Mouse (Mus musculus): ENCODE measurements at regions not wholly inside any gene's neighbourhood (a gene's known extent, or its start where the extent isn't known, plus 50 kb on each side); places are given as distances from the start of the nearest gene placed in this dataset.

GRCm38 (mm10) chr13:101473349-101473748 lies 294.7 kb downstream of the Pik3r1 start:
- ATAC-seq (ENCODE audit: low FRiP score) (no peak), DNase-seq (ENCODE audit: low spot score) (no peak)
- Histone ChIP-seq H3K4me1 (replicated peaks; ENCODE audit: control insufficient read depth, insufficient read depth, low read length) (no peaks in the 10 kb centered on the region), H3K4me3 (replicated peaks; ENCODE audit: low read length) (no peak overlapping the region), H3K27ac (no peak overlapping the region), H3K9ac (no peak overlapping the region), H3K9me3 (ENCODE audit: control insufficient read depth, low read length) (no peaks in the 10 kb centered on the region; the same call in 1 of the 2 replicates), H3K27me3 (ENCODE audit: control insufficient read depth, insufficient read depth, low read length) (no peaks in the 10 kb centered on the region), H3K36me3 (replicated peaks; ENCODE audit: control insufficient read depth, insufficient read depth) (no peaks in the 10 kb centered on the region), H3K4me2 (replicated peaks) (no peak overlapping the region)
- 94% methylated on average over 8 of the region's 8 CpGs for WGBS

- DNase-seq (ENCODE audit: low spot score) (peak; percentile 32), ATAC-seq (ENCODE audit: low FRiP score) (0 out of 2 replicates have a peak, but pooled peaks have one; percentile 27)
- 68% methylated on average over 20 of the region's 20 CpGs for whole genome bisulfite sequencing
- Histone ChIP-seq H3K27ac (no peak overlapping the region), H3K36me3 (replicated peaks; ENCODE audit: control insufficient read depth, insufficient read depth) (no peaks in the 10 kb centered on the region), H3K4me3 (replicated peaks; ENCODE audit: low read length) (no peak overlapping the region), H3K4me1 (replicated peaks; ENCODE audit: control insufficient read depth, insufficient read depth, low read length) (no peaks in the 10 kb centered on the region), H3K27me3 (ENCODE audit: control insufficient read depth, insufficient read depth, low read length) (no peaks in the 10 kb centered on the region), H3K9ac (no peak overlapping the region), H3K4me2 (replicated peaks) (no peak overlapping the region), H3K9me3 (ENCODE audit: control insufficient read depth, low read length) (no peaks in the 10 kb centered on the region)
Observed at GRCm38 (mm10) chr13:101470560-101471247, 297.3 kb downstream of the Pik3r1 start.

GRCm38 (mm10) chr13:101465748-101466127 lies 302.3 kb downstream of the Pik3r1 start:
- Histone ChIP-seq H3K4me3 (replicated peaks; ENCODE audit: low read length) (no peak overlapping the region), H3K27me3 (ENCODE audit: control insufficient read depth, insufficient read depth, low read length) (no peaks in the 10 kb centered on the region), H3K9me3 (ENCODE audit: control insufficient read depth, low read length) (no peaks in the 10 kb centered on the region), H3K4me2 (replicated peaks) (no peak overlapping the region), H3K9ac (no peak overlapping the region), H3K27ac (no peak overlapping the region), H3K4me1 (replicated peaks; ENCODE audit: control insufficient read depth, insufficient read depth, low read length) (no peaks in the 10 kb centered on the region), H3K36me3 (replicated peaks; ENCODE audit: control insufficient read depth, insufficient read depth) (no peaks in the 10 kb centered on the region)
- DNase-seq (ENCODE audit: low spot score) (no peak), ATAC-seq (ENCODE audit: low FRiP score) (no peak)
- 86% methylated on average over 3 of the region's 3 CpGs for WGBS

GRCm38 (mm10) chr13:101464928-101465747 lies 302.9 kb downstream of the Pik3r1 start:
- Histone ChIP-seq H3K27ac (no peak overlapping the region), H3K4me3 (replicated peaks; ENCODE audit: low read length) (no peak overlapping the region), H3K4me2 (replicated peaks) (no peak overlapping the region), H3K4me1 (replicated peaks; ENCODE audit: control insufficient read depth, insufficient read depth, low read length) (no peaks in the 10 kb centered on the region), H3K9me3 (ENCODE audit: control insufficient read depth, low read length) (no peaks in the 10 kb centered on the region), H3K9ac (no peak overlapping the region), H3K27me3 (ENCODE audit: control insufficient read depth, insufficient read depth, low read length) (no peaks in the 10 kb centered on the region), H3K36me3 (replicated peaks; ENCODE audit: control insufficient read depth, insufficient read depth) (no peaks in the 10 kb centered on the region)
- no peak for ATAC-seq (ENCODE audit: low FRiP score)
- 58% methylated on average over 7 of the region's 7 CpGs for WGBS
- DNase-seq (ENCODE audit: low spot score): no peak

GRCm38 (mm10) chr13:101456926-101457325 lies 311.1 kb downstream of the Pik3r1 start:
- Histone ChIP-seq H3K9me3 (ENCODE audit: control insufficient read depth, low read length) (no peaks in the 10 kb centered on the region), H3K27me3 (ENCODE audit: control insufficient read depth, insufficient read depth, low read length) (no peaks in the 10 kb centered on the region), H3K4me1 (replicated peaks; ENCODE audit: control insufficient read depth, insufficient read depth, low read length) (no peaks in the 10 kb centered on the region), H3K4me2 (replicated peaks) (no peak overlapping the region), H3K9ac (no peak overlapping the region), H3K4me3 (replicated peaks; ENCODE audit: low read length) (no peak overlapping the region), H3K27ac (no peak overlapping the region), H3K36me3 (replicated peaks; ENCODE audit: control insufficient read depth, insufficient read depth) (no peaks in the 10 kb centered on the region)
- DNase-seq (ENCODE audit: low spot score) (no peak), ATAC-seq (ENCODE audit: low FRiP score) (no peak)
- WGBS: 81% methylated on average over 2 of the region's 2 CpGs

- no peak overlapping the region for H3K9ac ChIP-seq
- no peak for DNase-seq (ENCODE audit: low spot score)
- H3K27ac ChIP-seq: no peak overlapping the region
- no peak overlapping the region for H3K4me2 ChIP-seq (replicated peaks)
- H3K4me3 ChIP-seq (replicated peaks; ENCODE audit: low read length): no peak overlapping the region
- H3K9me3 ChIP-seq (ENCODE audit: control insufficient read depth, low read length): no peaks in the 10 kb centered on the region
- no peaks in the 10 kb centered on the region for H3K27me3 ChIP-seq (ENCODE audit: control insufficient read depth, insufficient read depth, low read length)
- no peak for ATAC-seq (ENCODE audit: low FRiP score)
- no peaks in the 10 kb centered on the region for H3K36me3 ChIP-seq (replicated peaks; ENCODE audit: control insufficient read depth, insufficient read depth)
- no peaks in the 10 kb centered on the region for H3K4me1 ChIP-seq (replicated peaks; ENCODE audit: control insufficient read depth, insufficient read depth, low read length)
Observed at GRCm38 (mm10) chr13:101454276-101454675, 313.7 kb downstream of the Pik3r1 start.

- Histone ChIP-seq H3K27me3 (ENCODE audit: control insufficient read depth, insufficient read depth, low read length) (no peaks in the 10 kb centered on the region), H3K4me3 (replicated peaks; ENCODE audit: low read length) (no peak overlapping the region), H3K27ac (no peak overlapping the region), H3K4me1 (replicated peaks; ENCODE audit: control insufficient read depth, insufficient read depth, low read length) (no peaks in the 10 kb centered on the region), H3K9me3 (ENCODE audit: control insufficient read depth, low read length) (no peaks in the 10 kb centered on the region), H3K9ac (no peak overlapping the region), H3K4me2 (replicated peaks) (no peak overlapping the region), H3K36me3 (replicated peaks; ENCODE audit: control insufficient read depth, insufficient read depth) (no peaks in the 10 kb centered on the region)
- whole genome bisulfite sequencing: 85% methylated on average over 6 of the region's 6 CpGs
- ATAC-seq (ENCODE audit: low FRiP score) (no peak), DNase-seq (ENCODE audit: low spot score) (no peak)
Observed at GRCm38 (mm10) chr13:101450501-101450900, 317.5 kb downstream of the Pik3r1 start.

- 33% methylated on average over 3 of the region's 3 CpGs for WGBS
- Histone ChIP-seq H3K4me2 (replicated peaks) (no peak overlapping the region), H3K27ac (no peak overlapping the region), H3K4me1 (replicated peaks; ENCODE audit: control insufficient read depth, insufficient read depth, low read length) (0 out of 2 replicates have a peak, but pooled peaks cover 3% of the 10 kb centered on the region), H3K9ac (no peak overlapping the region), H3K4me3 (replicated peaks; ENCODE audit: low read length) (no peak overlapping the region), H3K9me3 (ENCODE audit: control insufficient read depth, low read length) (no peaks in the 10 kb centered on the region), H3K27me3 (ENCODE audit: control insufficient read depth, insufficient read depth, low read length) (no peaks in the 10 kb centered on the region), H3K36me3 (replicated peaks; ENCODE audit: control insufficient read depth, insufficient read depth) (no peaks in the 10 kb centered on the region)
- DNase-seq (ENCODE audit: low spot score) (no peak), ATAC-seq (ENCODE audit: low FRiP score) (no peak)
Observed at GRCm38 (mm10) chr13:101439517-101439916, 328.5 kb downstream of the Pik3r1 start.

GRCm38 (mm10) chr13:101439041-101439440 lies 329.0 kb downstream of the Pik3r1 start:
- Histone ChIP-seq H3K9me3 (ENCODE audit: control insufficient read depth, low read length) (no peaks in the 10 kb centered on the region), H3K4me2 (replicated peaks) (no peak overlapping the region), H3K27ac (no peak overlapping the region), H3K4me1 (replicated peaks; ENCODE audit: control insufficient read depth, insufficient read depth, low read length) (0 out of 2 replicates have a peak, but pooled peaks cover 3% of the 10 kb centered on the region), H3K4me3 (replicated peaks; ENCODE audit: low read length) (no peak overlapping the region), H3K27me3 (ENCODE audit: control insufficient read depth, insufficient read depth, low read length) (no peaks in the 10 kb centered on the region), H3K9ac (no peak overlapping the region), H3K36me3 (replicated peaks; ENCODE audit: control insufficient read depth, insufficient read depth) (no peaks in the 10 kb centered on the region)
- WGBS: 13% methylated on average over 6 of the region's 6 CpGs
- no peak for DNase-seq (ENCODE audit: low spot score)
- no peak for ATAC-seq (ENCODE audit: low FRiP score)
